Mouse (Mus musculus) brain, embryonic 14.5 days (tissue): Measurements from ENCODE around the gene Sox5.

Source experiments
- CTCF ChIP-seq: fragments of 200-500 bp; IDR thresholded peaks from 2 replicates; pipeline ENCODE4 v1.5.1; 2012; ENCODE audit warnings: inconsistent platforms, mild to moderate bottlenecking, moderate library complexity, borderline replicate concordance; ENCODE audit not compliant: insufficient read depth, insufficient read length; ENCODE audit errors: extremely low read depth
- POLR2A ChIP-seq: fragments of 200-500 bp; IDR thresholded peaks from 2 replicates; pipeline ENCODE4 v1.6.1; 2012; ENCODE audit warnings: mild to moderate bottlenecking, inconsistent platforms, borderline replicate concordance; ENCODE audit not compliant: poor library complexity, insufficient read depth, insufficient read length, severe bottlenecking; ENCODE audit errors: extremely low read depth

DNA sequence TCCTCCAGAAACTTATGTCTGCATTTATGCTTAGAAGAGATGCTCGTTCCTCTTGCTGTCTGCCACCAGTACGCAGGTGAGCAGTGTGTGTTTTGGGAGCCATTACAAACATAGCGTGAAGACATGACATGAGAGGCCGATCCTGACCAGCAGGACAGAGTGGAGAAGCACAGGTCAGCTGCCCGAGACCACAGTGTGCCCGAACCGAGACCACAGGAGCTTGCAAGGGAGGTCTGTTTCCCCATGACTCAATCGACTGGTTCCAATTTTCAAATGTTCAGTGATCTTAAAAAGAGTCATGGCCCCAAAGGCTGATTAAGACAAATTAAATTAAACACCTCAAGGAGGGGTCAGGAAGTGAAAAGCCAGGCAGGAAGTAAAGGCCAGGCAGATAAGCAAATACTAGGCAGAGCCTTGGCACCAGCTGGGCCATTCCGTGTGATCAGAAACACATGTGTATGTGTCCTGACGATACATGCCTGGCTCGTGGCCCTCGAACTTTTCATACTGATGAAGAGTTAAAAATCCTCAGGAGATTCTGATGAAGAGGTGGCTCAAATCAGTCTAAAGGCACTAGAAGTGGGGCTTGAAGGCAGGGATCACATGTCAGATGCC is 58.1 kb downstream of the Sox5 start:
- no peak for TF ChIP-seq CTCF
- no peak for TF ChIP-seq POLR2A
